Mouse (Mus musculus): Measurements from ENCODE around the gene Nom1. TPM values are rescaled to one million over a fixed set of nuclear protein-coding genes. Genes with fewer than 3 reads are reported as not detected.
A peak's percentile ranks its signal among the peaks of the same experiment; 100 is the strongest.

Nom1 gene
- total and polyA plus RNA-seq, 3 experiments, result 41.4 to 67.3 TPM; not detected in 1

DNA sequence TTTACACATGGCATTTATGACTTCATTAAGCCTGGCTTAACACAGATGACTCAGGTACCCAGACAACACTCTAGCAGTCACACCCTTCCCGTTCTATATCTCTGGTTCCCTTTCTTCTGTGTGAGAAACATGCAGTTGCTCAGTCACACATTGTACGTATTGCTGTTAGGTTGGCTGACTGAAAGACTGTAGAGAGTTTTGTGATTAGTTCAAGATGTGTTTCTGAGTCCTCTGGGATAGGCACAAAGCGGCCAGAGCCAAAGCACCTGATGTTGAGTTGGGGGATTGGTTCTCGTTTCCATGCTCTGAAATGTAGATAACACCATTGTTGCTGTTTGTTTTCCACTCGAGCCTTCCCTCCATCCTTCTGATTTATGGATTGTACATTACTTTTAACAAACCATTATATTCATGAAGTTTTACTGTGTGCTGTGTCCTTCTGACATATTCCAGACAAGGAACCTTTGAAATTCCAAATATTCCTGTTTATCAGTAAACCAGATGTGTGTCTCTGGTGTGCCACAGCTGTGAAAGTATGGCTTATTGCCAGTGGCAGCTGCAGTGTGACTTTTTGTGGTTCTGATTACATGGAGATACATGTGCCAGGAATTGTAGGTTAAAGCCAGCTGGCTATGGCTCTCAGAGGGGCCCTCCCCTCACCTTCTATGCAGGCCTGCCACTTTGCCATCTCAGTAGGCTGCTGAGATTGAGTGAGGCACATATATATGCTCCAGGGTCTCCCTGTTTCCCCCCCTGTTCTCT, 22.6 kb downstream of the Nom1 start:
- H3K27ac ChIP-seq (ENCODE audit: control insufficient read depth, low read depth, low read length), result no peak overlapping the region
- peaks cover 3 to 5% of the 10 kb centered on the region in 2 experiments for H3K36me3 ChIP-seq (ENCODE audit: control insufficient read depth in 1 of 2, insufficient read depth in 2 of 2, low read length in 2 of 2)
- no peak overlapping the region for H3K4me3 ChIP-seq (ENCODE audit: control insufficient read depth in 1 of 2, insufficient read depth in 1 of 2, low read depth in 2 of 2, low read length in 2 of 2)
- DNase-seq (ENCODE audit: low read depth, low spot score), result peak; percentile 6
- H3K9ac ChIP-seq (ENCODE audit: control insufficient read depth, low read depth, low read length, poor library complexity, severe bottlenecking), result no peak overlapping the region
- H3K4me1 ChIP-seq (ENCODE audit: control insufficient read depth in 1 of 2, insufficient read depth in 2 of 2, low read length in 2 of 2), result no peaks in the 10 kb centered on the region
- H3K27me3 ChIP-seq (ENCODE audit: control insufficient read depth in 1 of 2, insufficient read depth in 2 of 2, low read length in 2 of 2), result no peaks in the 10 kb centered on the region
- no peaks in the 10 kb centered on the region for H3K9me3 ChIP-seq (replicated peaks; ENCODE audit: insufficient read depth, low read length)
- no peak for TF ChIP-seq CHD2 (IDR thresholded peaks at IDR 0.05; ENCODE audit: low read length)
- TF ChIP-seq TCF12 (IDR thresholded peaks at IDR 0.05; ENCODE audit: low read depth, low read length), result 0 out of 2 replicates have a peak, but pooled peaks have one; percentile 17
- peak; percentile 45; the same call in 1 of the 2 replicates for TF ChIP-seq ETS1 (IDR thresholded peaks at IDR 0.05; ENCODE audit: low read depth, low read length)
- peak in 1 of 2 experiments; percentile 22; a peak in 1 of 4 replicates for TF ChIP-seq POLR2A (IDR thresholded peaks at IDR 0.05; ENCODE audit: control insufficient read depth in 1 of 2, insufficient read depth in 1 of 2, low read depth in 1 of 2, low read length in 2 of 2, poor library complexity in 1 of 2)
- TF ChIP-seq MYC (IDR thresholded peaks at IDR 0.05; ENCODE audit: low read depth, low read length), result no peak
- no peaks in the 10 kb centered on the region for H3K79me2 ChIP-seq (ENCODE audit: control insufficient read depth, insufficient read depth, low read length, poor library complexity)

- Histone ChIP-seq H3K27ac (ENCODE audit: control insufficient read depth, low read depth, low read length) (no peak overlapping the region), H3K9ac (ENCODE audit: control insufficient read depth, low read depth, low read length, poor library complexity, severe bottlenecking) (no peak overlapping the region), H3K79me2 (ENCODE audit: control insufficient read depth, insufficient read depth, low read length, poor library complexity) (no peaks in the 10 kb centered on the region; the same call in 1 of the 2 replicates), H3K4me3 (ENCODE audit: control insufficient read depth in 1 of 2, insufficient read depth in 1 of 2, low read depth in 2 of 2, low read length in 2 of 2) (no peak overlapping the region), H3K9me3 (replicated peaks; ENCODE audit: insufficient read depth, low read length) (no peaks in the 10 kb centered on the region), H3K36me3 (ENCODE audit: control insufficient read depth in 1 of 2, insufficient read depth in 2 of 2, low read length in 2 of 2) (peaks cover 0 to 8% of the 10 kb centered on the region in 2 experiments; a peak in 2 of 4 replicates), H3K27me3 (ENCODE audit: control insufficient read depth in 1 of 2, insufficient read depth in 2 of 2, low read length in 2 of 2) (no peaks in the 10 kb centered on the region), H3K4me1 (ENCODE audit: control insufficient read depth in 1 of 2, insufficient read depth in 2 of 2, low read length in 2 of 2) (peaks cover 2 to 4% of the 10 kb centered on the region in 2 experiments)
- DNase-seq (ENCODE audit: low read depth, low spot score), result no peak
- TF ChIP-seq MYB (IDR thresholded peaks at IDR 0.05; ENCODE audit: low read depth, low read length) (no peak), CHD2 (IDR thresholded peaks at IDR 0.05; ENCODE audit: low read length) (no peak), MAZ (IDR thresholded peaks at IDR 0.05; ENCODE audit: low read depth, low read length) (no peak), HCFC1 (IDR thresholded peaks at IDR 0.05; ENCODE audit: low read depth, low read length) (no peak), ZNF384 (IDR thresholded peaks at IDR 0.05; ENCODE audit: low read depth, low read length) (no peak), USF1 (IDR thresholded peaks at IDR 0.05; ENCODE audit: low read depth, low read length) (no peak), POLR2A (IDR thresholded peaks at IDR 0.05; ENCODE audit: control insufficient read depth in 1 of 2, insufficient read depth in 1 of 2, low read depth in 1 of 2, low read length in 2 of 2, poor library complexity in 1 of 2) (no peak)
These were observed 28.7 kb downstream of the Nom1 start for GRCm38 (mm10) chr5:29462943-29463686.
